Mouse (Mus musculus) gastrocnemius, adult 8-10 months (tissue): ENCODE measurements around the gene Mfsd9. TPM values are rescaled to one million over a fixed set of nuclear protein-coding genes. Genes with fewer than 3 reads are reported as not detected.

Experiments used
- total RNA-seq, 4 experiments: library from RNA; stranded (reverse); gene quantifications; 2 replicates each; pipeline ENCODE4 v1.2.4; 2022

The Mfsd9 gene
- total RNA-seq, 4 experiments from 2014 or later, result 0.12 to 0.56 (median 0.33) TPM

Other genes with a start within 250 kb of the Mfsd9 start
- gene Slc9a4, start 210.6 kb downstream of the Mfsd9 start, total RNA-seq, result under 1 TPM; 0.12 to 0.82 (median 0.57) TPM
- gene Slc9a2, start 110.1 kb downstream of the Mfsd9 start, total RNA-seq, result 10 to 100 TPM; 13.8 to 24.5 (median 17.3) TPM
- gene Tmem182, start 14.9 kb upstream of the Mfsd9 start, total RNA-seq, result 100 to 1,000 TPM; 191 to 208 (median 196) TPM